Mouse (Mus musculus) neural tube, embryonic 13.5 days (tissue): Measurements from ENCODE around the gene Eepd1. TPM values are rescaled to one million over a fixed set of nuclear protein-coding genes. Genes with fewer than 3 reads are reported as not detected.
A peak's percentile ranks its signal among the peaks of the same experiment; 100 is the strongest.

Source experiments
- ATAC-seq: fragments of 200-750 bp; cut with Nextera tagmentation; 2 replicates; pipeline ENCODE4 v1.8.0; 2017; ENCODE audit warnings: low read depth, mild to moderate bottlenecking, moderate TSS enrichment, moderate library complexity
- H3K27ac ChIP-seq: fragments of 300-500 bp; sonication (generic); replicated peaks from 2 replicates; pipeline ENCODE4 v1.5.1; 2015; ENCODE audit warnings: moderate library complexity, mild to moderate bottlenecking, inconsistent platforms
- H3K27me3 ChIP-seq: fragments of 300-500 bp; sonication (generic); 2 replicates; pipeline ENCODE4 v1.6.1; 2015; ENCODE audit warnings: mild to moderate bottlenecking, inconsistent platforms
- H3K36me3 ChIP-seq: fragments of 300-500 bp; sonication (generic); 2 replicates; pipeline ENCODE4 v1.6.1; 2015; ENCODE audit warnings: mild to moderate bottlenecking, inconsistent platforms
- H3K4me1 ChIP-seq: fragments of 300-500 bp; sonication (generic); replicated peaks from 2 replicates; pipeline ENCODE4 v1.6.1; 2015; ENCODE audit warnings: inconsistent platforms
- H3K4me2 ChIP-seq: fragments of 300-500 bp; sonication (generic); 2 replicates; pipeline ENCODE4 v1.6.1; 2015; ENCODE audit warnings: inconsistent platforms, mild to moderate bottlenecking, moderate library complexity
- H3K4me3 ChIP-seq: fragments of 300-500 bp; sonication (generic); 2 replicates; pipeline ENCODE4 v1.5.1; 2015; ENCODE audit warnings: mild to moderate bottlenecking, inconsistent platforms
- H3K9ac ChIP-seq: fragments of 300-500 bp; sonication (generic); 2 replicates; pipeline ENCODE4 v1.6.1; 2015; ENCODE audit warnings: moderate library complexity, mild to moderate bottlenecking, inconsistent platforms
- H3K9me3 ChIP-seq: fragments of 300-500 bp; sonication (generic); 2 replicates; pipeline ENCODE4 v1.6.1; 2016; ENCODE audit warnings: inconsistent platforms
- WGBS: fragments of 180-500 bp; shearing (Covaris S2); methylation state at CpG from one replicate; pipeline ENCODE4 v1.1.7; 2015; 5-methylcytosine and 5-hydroxymethylcytosine counted together
- polyA plus RNA-seq: library from polyadenylated mRNA; unstranded; fragments of >200 nt; fragmentation: Nextera tagmentation; extraction: Ambion mirVana; gene quantifications from 2 replicates; pipeline ENCODE4 v1.2.1, GENCODE M21; 2015

The Eepd1 gene
- polyA plus RNA-seq, 1 experiment from 2014 or later: 27.3 TPM

GRCm38 (mm10) chr9:25568783-25569182, 87.4 kb downstream of the Eepd1 start:
- Histone ChIP-seq H3K4me2 (no peak overlapping the region), H3K4me1 (peaks cover 10% of the 10 kb centered on the region; the same call in 1 of the 2 replicates), H3K9ac (no peak overlapping the region), H3K9me3 (no peaks in the 10 kb centered on the region), H3K36me3 (no peaks in the 10 kb centered on the region), H3K27me3 (no peaks in the 10 kb centered on the region), H3K27ac (no peak overlapping the region), H3K4me3 (no peak overlapping the region)
- WGBS: 80% methylated on average over 3 of the region's 3 CpGs
- no peak for ATAC-seq

GRCm38 (mm10) chr9:25570011-25570410, 88.7 kb downstream of the Eepd1 start:
- H3K36me3 ChIP-seq: no peaks in the 10 kb centered on the region
- no peaks in the 10 kb centered on the region for H3K27me3 ChIP-seq
- no peaks in the 10 kb centered on the region for H3K9me3 ChIP-seq
- WGBS: 96% methylated on average over 7 of the region's 7 CpGs
- H3K27ac ChIP-seq: no peak overlapping the region
- no peak overlapping the region for H3K4me3 ChIP-seq
- H3K4me2 ChIP-seq: no peak overlapping the region
- peaks cover 10% of the 10 kb centered on the region; the same call in 1 of the 2 replicates for H3K4me1 ChIP-seq
- ATAC-seq: no peak
- no peak overlapping the region for H3K9ac ChIP-seq

DNA sequence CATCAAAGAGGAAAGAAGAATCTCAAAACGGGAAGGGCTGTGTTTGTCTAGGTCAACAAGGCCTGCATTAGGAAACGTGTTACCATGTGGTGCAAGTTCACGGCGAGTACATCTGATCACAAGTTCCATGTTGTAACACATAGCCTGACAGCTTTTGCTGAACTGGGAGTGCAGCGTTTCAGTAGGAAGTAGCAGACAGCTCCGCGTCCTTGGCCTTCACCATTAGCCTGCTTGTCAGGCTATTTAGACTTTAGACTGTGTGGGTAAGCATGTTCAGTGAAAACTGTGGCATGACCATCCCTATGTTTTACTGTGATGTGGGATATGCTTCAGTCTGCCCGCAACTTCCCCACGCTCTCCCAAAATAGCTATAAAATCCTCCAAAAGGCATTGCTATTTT, 89.1 kb downstream of the Eepd1 start:
- Histone ChIP-seq H3K4me1 (peaks cover 10% of the 10 kb centered on the region; the same call in 1 of the 2 replicates), H3K9ac (no peak overlapping the region), H3K36me3 (no peaks in the 10 kb centered on the region), H3K9me3 (no peaks in the 10 kb centered on the region), H3K27me3 (no peaks in the 10 kb centered on the region), H3K4me3 (no peak overlapping the region), H3K27ac (no peak overlapping the region), H3K4me2 (no peak overlapping the region)
- no peak for ATAC-seq
- WGBS: 88% methylated on average over 9 of the region's 9 CpGs

- Histone ChIP-seq H3K27me3 (no peaks in the 10 kb centered on the region), H3K27ac (no peak overlapping the region), H3K9me3 (no peaks in the 10 kb centered on the region), H3K9ac (no peak overlapping the region), H3K4me1 (peaks cover 10% of the 10 kb centered on the region; the same call in 1 of the 2 replicates), H3K4me2 (no peak overlapping the region), H3K4me3 (no peak overlapping the region), H3K36me3 (no peaks in the 10 kb centered on the region)
- WGBS: 55% methylated on average over 2 of the region's 2 CpGs
- ATAC-seq: no peak
Observed at GRCm38 (mm10) chr9:25571381-25571780, 90.0 kb downstream of the Eepd1 start.

DNA sequence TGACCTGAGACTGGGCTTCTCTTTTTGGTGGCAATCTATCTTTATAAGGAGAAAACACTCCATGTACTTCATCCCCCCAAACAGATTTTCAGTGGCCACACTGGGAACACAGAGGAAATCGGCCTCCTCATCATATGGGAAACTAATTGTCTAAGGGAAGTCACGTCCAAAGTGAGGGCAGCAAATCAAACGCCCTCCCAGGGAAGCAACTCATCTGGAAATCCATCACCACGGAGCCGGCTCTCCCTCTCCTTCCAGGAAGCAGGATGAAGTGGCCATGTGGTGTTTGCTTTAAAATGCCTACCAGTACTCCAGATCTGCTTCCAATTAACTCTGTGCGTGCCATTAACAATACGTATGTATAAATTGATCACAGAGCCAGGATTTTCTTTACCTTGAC, 92.4 kb downstream of the Eepd1 start:
- no peak for ATAC-seq
- Histone ChIP-seq H3K27ac (no peak overlapping the region), H3K36me3 (no peaks in the 10 kb centered on the region), H3K27me3 (no peaks in the 10 kb centered on the region), H3K4me1 (peaks cover 10% of the 10 kb centered on the region; the same call in 1 of the 2 replicates), H3K9me3 (no peaks in the 10 kb centered on the region), H3K9ac (no peak overlapping the region), H3K4me2 (no peak overlapping the region), H3K4me3 (no peak overlapping the region)
- WGBS: 48% methylated on average over 7 of the region's 7 CpGs

- no peaks in the 10 kb centered on the region for H3K9me3 ChIP-seq
- WGBS: 81% methylated on average over 4 of the region's 4 CpGs
- H3K4me2 ChIP-seq: no peak overlapping the region
- H3K27ac ChIP-seq: no peak overlapping the region
- H3K4me1 ChIP-seq: peaks cover 10% of the 10 kb centered on the region; the same call in 1 of the 2 replicates
- no peaks in the 10 kb centered on the region for H3K27me3 ChIP-seq
- H3K36me3 ChIP-seq: no peaks in the 10 kb centered on the region
- ATAC-seq: no peak
- H3K4me3 ChIP-seq: no peak overlapping the region
- H3K9ac ChIP-seq: no peak overlapping the region
Observed at GRCm38 (mm10) chr9:25574186-25574585, 92.8 kb downstream of the Eepd1 start.

DNA sequence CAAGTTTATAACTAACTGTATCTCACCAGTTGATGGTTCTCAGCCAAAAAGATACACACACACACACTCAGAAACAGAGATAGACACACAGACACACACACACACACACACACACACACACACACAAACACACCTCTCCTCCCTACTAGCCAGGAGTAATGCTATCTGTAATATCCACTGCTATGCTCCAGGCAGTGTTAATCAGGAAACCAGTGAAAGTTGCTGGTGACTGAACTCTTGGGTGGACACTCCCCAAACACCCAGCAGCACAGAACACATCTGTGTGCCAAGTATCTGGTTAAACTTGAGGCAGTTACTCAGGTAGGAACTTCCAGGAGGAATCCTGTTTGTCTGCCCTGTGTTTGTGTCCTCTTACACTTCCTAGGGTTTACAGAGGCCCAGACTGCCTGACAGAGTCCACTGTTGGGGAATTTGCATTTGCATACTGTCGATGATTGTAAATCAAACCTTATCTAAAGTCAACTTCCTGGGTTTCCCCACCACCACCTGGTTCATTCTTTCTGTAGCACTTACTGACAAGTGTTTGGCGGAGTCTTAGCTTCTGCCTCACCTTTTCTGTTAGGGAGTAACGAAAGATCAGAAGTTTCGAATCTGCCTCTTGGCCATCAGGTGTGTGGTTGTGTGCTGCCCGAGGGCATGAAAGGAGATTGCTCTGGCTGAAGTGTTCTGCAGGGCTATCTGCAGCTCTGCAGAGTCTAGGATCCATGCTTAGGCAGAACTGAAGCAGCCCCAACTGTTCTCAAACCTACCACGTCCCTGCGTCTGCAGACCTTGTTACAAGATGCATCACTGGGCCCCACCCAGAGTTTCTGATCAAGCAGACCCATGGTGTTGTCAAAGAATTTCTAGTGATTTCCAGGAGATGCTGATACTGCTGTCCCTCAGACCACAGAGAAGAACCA, 97.6 kb downstream of the Eepd1 start:
- no peaks in the 10 kb centered on the region for H3K36me3 ChIP-seq
- H3K4me2 ChIP-seq: no peak overlapping the region
- H3K4me3 ChIP-seq: no peak overlapping the region
- no peak for ATAC-seq
- H3K9ac ChIP-seq: no peak overlapping the region
- H3K9me3 ChIP-seq: no peaks in the 10 kb centered on the region
- H3K27me3 ChIP-seq: no peaks in the 10 kb centered on the region
- 90% methylated on average over 7 of the region's 7 CpGs for WGBS
- H3K4me1 ChIP-seq: no peaks in the 10 kb centered on the region
- no peak overlapping the region for H3K27ac ChIP-seq

DNA sequence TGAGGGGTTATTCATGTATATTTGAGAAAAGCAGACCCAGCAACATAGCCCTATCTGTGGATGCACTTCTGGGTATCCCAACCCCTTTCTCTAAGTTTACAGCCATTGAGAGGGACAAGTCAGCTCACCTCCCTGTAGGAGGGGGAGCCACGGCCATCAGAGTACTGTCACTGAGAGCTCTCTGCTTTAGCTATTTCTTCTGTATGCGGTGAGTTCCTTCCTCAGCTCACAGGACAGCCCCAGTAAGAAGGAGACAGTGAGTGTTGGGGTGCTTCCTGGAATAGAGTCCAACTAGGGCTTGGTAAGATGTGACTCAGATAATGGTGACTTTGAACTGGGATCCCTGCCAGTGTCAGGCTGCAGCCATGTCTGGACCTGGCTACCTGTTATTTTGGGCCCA, 102.3 kb downstream of the Eepd1 start:
- H3K27me3 ChIP-seq: no peaks in the 10 kb centered on the region
- 90% methylated on average over 2 of the region's 2 CpGs for WGBS
- no peaks in the 10 kb centered on the region for H3K4me1 ChIP-seq
- ATAC-seq: no peak
- no peak overlapping the region for H3K4me2 ChIP-seq
- no peak overlapping the region for H3K4me3 ChIP-seq
- H3K36me3 ChIP-seq: no peaks in the 10 kb centered on the region
- H3K9ac ChIP-seq: no peak overlapping the region
- no peak overlapping the region for H3K27ac ChIP-seq
- H3K9me3 ChIP-seq: no peaks in the 10 kb centered on the region

GRCm38 (mm10) chr9:25585614-25586013, 104.3 kb downstream of the Eepd1 start:
- ATAC-seq: no peak

GRCm38 (mm10) chr9:25588581-25588980, 107.2 kb downstream of the Eepd1 start:
- H3K27ac ChIP-seq: no peak overlapping the region
- no peak overlapping the region for H3K4me2 ChIP-seq
- H3K4me3 ChIP-seq: no peak overlapping the region
- WGBS: 91% methylated on average over 2 of the region's 2 CpGs
- H3K36me3 ChIP-seq: no peaks in the 10 kb centered on the region
- H3K9ac ChIP-seq: no peak overlapping the region
- no peaks in the 10 kb centered on the region for H3K27me3 ChIP-seq
- H3K9me3 ChIP-seq: no peaks in the 10 kb centered on the region
- H3K4me1 ChIP-seq: peaks cover 8% of the 10 kb centered on the region
- no peak for ATAC-seq

More at GRCm38 (mm10) chr9:25585614-25586013, 104.3 kb downstream of the Eepd1 start:
- H3K4me2 ChIP-seq: no peak overlapping the region
- no peaks in the 10 kb centered on the region for H3K4me1 ChIP-seq
- H3K9me3 ChIP-seq: no peaks in the 10 kb centered on the region
- no peak overlapping the region for H3K9ac ChIP-seq
- H3K4me3 ChIP-seq: no peak overlapping the region
- no peaks in the 10 kb centered on the region for H3K36me3 ChIP-seq
- H3K27ac ChIP-seq: no peak overlapping the region
- no peaks in the 10 kb centered on the region for H3K27me3 ChIP-seq
- WGBS: 66% methylated on average over 1 of the region's 1 CpGs

GRCm38 (mm10) chr9:25590740-25591139, 109.4 kb downstream of the Eepd1 start:
- H3K27ac ChIP-seq: no peak overlapping the region
- no peaks in the 10 kb centered on the region for H3K36me3 ChIP-seq
- no peak overlapping the region for H3K4me3 ChIP-seq
- WGBS: 50% methylated on average over 4 of the region's 4 CpGs
- H3K4me2 ChIP-seq: no peak overlapping the region
- H3K27me3 ChIP-seq: no peaks in the 10 kb centered on the region
- H3K4me1 ChIP-seq: peaks cover 8% of the 10 kb centered on the region
- H3K9ac ChIP-seq: no peak overlapping the region
- H3K9me3 ChIP-seq: no peaks in the 10 kb centered on the region
- no peak for ATAC-seq

- H3K27ac ChIP-seq: no peak overlapping the region
- H3K4me1 ChIP-seq: peaks cover 8% of the 10 kb centered on the region
- no peak overlapping the region for H3K9ac ChIP-seq
- no peaks in the 10 kb centered on the region for H3K27me3 ChIP-seq
- ATAC-seq: peak; percentile 72
- no peaks in the 10 kb centered on the region for H3K9me3 ChIP-seq
- H3K36me3 ChIP-seq: no peaks in the 10 kb centered on the region
- H3K4me3 ChIP-seq: no peak overlapping the region
- WGBS: 30% methylated on average over 15 of the region's 15 CpGs
- H3K4me2 ChIP-seq: peak overlapping the region; percentile 38
Observed at GRCm38 (mm10) chr9:25591390-25592354, 110.3 kb downstream of the Eepd1 start.
